Mouse (Mus musculus): ENCODE measurements around the gene Mesd. TPM values are rescaled to one million over a fixed set of nuclear protein-coding genes. Genes with fewer than 3 reads are reported as not detected.
A peak's percentile ranks its signal among the peaks of the same experiment; 100 is the strongest.

The Mesd gene
- polyA plus RNA-seq, 1 experiment from 2014 or later: 71.8 TPM

DNA sequence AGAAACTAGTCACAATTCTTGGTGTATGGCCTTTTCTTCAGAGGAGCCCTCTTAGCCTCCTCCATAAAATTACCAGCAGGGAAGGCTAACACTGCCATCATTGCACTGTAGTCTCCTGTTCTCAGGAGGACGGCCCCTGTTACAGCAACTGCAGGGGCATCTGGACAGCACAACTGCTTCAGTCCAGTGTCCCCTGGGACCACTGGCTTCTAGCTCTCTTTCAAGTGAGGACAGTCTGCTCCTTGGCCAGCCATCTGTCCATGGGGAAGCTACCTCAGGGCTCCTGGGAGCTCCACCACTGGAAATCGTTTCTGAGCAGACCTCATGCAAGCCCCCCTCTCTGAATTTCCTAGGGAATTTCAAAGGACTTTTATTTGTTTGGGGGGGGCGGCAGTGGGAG, 16.3 kb downstream of the Mesd start:
- Histone ChIP-seq H3K4me2 (no peak overlapping the region), H3K27ac (replicated peaks) (no peak overlapping the region), H3K9ac (no peak overlapping the region), H3K36me3 (peaks cover 58% of the 10 kb centered on the region), H3K9me3 (no peaks in the 10 kb centered on the region), H3K27me3 (no peaks in the 10 kb centered on the region), H3K4me1 (replicated peaks) (0 out of 2 replicates have a peak, but pooled peaks cover 3% of the 10 kb centered on the region), H3K4me3 (no peak overlapping the region)
- ATAC-seq (ENCODE audit: low read depth): no peak
- WGBS: 82% methylated on average over 3 of the region's 3 CpGs

DNA sequence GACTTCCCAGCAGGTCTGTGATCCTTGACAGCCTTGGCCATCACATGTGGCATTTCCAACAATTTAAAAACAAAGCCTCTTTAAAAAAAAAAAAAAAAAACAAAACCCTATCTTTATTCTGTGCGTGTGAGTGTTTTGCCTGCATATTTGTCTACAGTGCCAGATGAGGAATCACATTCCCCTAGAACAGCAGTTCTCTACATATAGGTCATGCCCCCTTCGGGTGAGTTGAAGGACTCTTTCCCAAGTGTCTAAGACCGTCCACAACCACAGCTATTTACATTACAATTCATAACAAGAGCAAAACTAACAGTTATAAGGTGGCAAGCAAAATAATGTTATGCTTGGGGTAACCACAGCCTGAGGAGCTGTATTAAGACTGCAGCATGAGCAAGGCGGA, 17.2 kb downstream of the Mesd start:
- H3K9me3 ChIP-seq: no peaks in the 10 kb centered on the region
- no peaks in the 10 kb centered on the region for H3K4me1 ChIP-seq (replicated peaks)
- H3K27ac ChIP-seq (replicated peaks): no peak overlapping the region
- WGBS: 87% methylated on average over 4 of the region's 4 CpGs
- no peak overlapping the region for H3K4me2 ChIP-seq
- no peak for ATAC-seq (ENCODE audit: low read depth)
- H3K9ac ChIP-seq: no peak overlapping the region
- peaks cover 50% of the 10 kb centered on the region for H3K36me3 ChIP-seq
- H3K27me3 ChIP-seq: no peaks in the 10 kb centered on the region
- no peak overlapping the region for H3K4me3 ChIP-seq

DNA sequence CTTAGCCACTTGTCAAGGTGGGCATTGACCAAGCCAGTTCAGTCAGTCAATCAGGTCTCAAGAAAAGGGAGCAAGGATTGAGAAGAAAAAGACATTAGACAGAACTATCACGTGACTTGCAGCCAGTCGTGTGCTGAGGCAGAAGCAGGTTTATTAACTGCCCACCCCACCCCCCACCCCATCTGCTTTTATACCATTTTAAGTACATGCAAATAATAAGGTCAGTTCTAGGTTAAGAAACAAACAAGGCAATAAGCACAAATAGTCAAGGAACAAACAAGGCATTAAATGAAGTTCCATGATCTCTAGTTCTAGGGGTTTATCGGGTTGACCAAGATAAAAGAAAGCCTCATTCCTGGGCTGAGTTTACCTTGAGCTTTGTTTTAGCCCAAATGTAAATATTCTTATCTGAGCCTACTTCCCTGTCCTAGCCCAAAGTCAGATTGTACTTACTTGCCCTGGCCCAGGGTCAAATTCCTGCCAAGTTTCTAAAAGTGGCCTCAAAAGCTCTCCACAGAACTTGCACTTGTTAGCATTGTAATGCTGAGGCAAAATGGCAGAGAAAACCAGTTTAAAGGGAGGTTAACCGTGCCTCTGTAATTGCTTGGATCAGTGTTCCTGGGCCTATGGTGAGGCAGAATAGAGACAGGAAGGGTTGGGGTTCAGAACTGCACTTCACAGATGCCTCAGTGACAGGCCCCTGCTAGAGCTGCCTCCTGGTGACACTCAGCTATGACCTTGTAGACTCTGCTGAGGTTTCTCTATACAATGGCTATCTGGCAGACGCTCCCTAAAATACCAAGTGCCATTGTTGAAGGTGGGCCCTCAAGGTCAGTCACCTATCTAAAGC, 18.3 kb downstream of the Mesd start:
- Histone ChIP-seq H3K4me3 (no peak overlapping the region), H3K4me1 (replicated peaks) (no peaks in the 10 kb centered on the region), H3K9me3 (no peaks in the 10 kb centered on the region), H3K27ac (replicated peaks) (no peak overlapping the region), H3K4me2 (no peak overlapping the region), H3K9ac (no peak overlapping the region), H3K27me3 (no peaks in the 10 kb centered on the region), H3K36me3 (peaks cover 42% of the 10 kb centered on the region)
- no peak for ATAC-seq (ENCODE audit: low read depth)
- WGBS: 77% methylated on average over 5 of the region's 5 CpGs

DNA sequence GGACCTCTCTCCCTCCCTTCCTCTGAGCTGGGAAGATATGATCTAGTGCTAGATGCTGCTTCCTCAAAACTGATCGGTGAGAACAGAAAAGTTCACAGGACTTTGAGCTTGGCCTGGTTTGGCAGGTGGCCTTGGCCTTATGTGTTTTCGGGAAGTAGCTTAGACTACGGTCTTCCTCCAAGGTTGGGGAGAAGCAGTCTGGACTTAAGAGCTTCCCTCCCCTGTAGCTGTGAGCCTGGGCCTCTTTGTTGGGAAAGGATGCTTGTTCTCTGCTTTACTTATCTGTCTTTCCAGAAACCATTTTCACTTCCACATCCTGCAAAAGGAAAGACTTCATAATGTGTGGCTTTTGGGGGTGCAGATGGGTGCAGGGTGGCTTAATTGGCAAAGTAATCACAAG, 20.6 kb downstream of the Mesd start:
- Histone ChIP-seq H3K36me3 (peaks cover 19% of the 10 kb centered on the region), H3K9me3 (no peaks in the 10 kb centered on the region), H3K4me1 (replicated peaks) (no peaks in the 10 kb centered on the region), H3K4me3 (no peak overlapping the region), H3K27me3 (no peaks in the 10 kb centered on the region), H3K4me2 (no peak overlapping the region), H3K27ac (replicated peaks) (no peak overlapping the region), H3K9ac (no peak overlapping the region)
- whole genome bisulfite sequencing: 92% methylated on average over 3 of the region's 3 CpGs
- ATAC-seq (ENCODE audit: low read depth): no peak

DNA sequence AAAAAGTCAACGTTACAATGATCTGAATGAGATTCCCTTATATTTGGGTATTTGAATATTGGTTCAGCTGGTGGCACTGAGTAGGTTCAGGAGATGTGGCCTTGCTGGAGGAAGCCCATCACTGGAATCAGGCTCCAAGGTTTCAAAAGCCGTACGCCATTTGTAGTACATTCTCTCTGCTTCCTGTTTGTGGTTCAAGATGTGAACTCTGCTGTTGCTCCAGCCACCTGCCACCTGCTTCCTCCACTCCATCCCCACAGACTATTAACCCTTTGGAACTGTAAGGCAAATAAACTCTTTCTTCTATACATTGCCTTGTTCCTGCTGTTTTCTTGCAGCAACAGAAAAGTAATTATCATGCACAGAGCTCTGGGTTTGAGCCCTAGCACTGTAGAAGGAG, 27.6 kb downstream of the Mesd start:
- ATAC-seq (ENCODE audit: low read depth): no peak
- Histone ChIP-seq H3K9ac (no peak overlapping the region), H3K4me2 (no peak overlapping the region), H3K4me1 (replicated peaks) (no peaks in the 10 kb centered on the region), H3K9me3 (no peaks in the 10 kb centered on the region), H3K36me3 (no peaks in the 10 kb centered on the region), H3K27me3 (no peaks in the 10 kb centered on the region), H3K27ac (replicated peaks) (no peak overlapping the region), H3K4me3 (no peak overlapping the region)
- WGBS: 73% methylated on average over 3 of the region's 3 CpGs

DNA sequence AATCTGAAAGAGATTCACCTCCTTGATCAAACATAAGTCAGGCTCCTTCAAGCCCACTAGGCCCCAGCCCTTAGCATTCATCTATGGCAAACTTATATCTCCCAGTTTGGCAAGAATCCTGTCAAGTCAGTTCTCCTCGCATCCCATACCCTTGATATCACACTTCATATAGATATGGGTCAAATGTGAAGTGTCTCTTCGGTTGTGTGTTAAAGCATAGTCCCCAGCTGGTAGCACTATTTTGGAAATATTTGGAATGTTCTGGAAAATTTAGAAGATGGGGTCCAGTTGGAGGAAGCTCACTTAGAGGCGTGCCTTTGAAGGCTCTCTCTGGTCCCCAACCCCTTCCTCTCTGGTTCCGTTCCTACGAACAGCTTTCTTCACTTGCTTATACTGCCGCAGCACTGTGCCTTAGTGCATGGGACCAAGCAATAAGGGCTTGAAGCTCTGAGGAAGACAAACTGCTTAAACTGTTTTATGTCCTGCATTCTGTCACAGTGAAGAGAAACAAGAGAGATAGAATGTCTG, 29.2 kb downstream of the Mesd start:
- Histone ChIP-seq H3K27me3 (no peaks in the 10 kb centered on the region), H3K36me3 (no peaks in the 10 kb centered on the region), H3K9ac (no peak overlapping the region), H3K4me3 (no peak overlapping the region), H3K9me3 (no peaks in the 10 kb centered on the region), H3K4me2 (no peak overlapping the region), H3K27ac (replicated peaks) (no peak overlapping the region), H3K4me1 (replicated peaks) (no peaks in the 10 kb centered on the region)
- 88% methylated on average over 6 of the region's 6 CpGs for WGBS
- ATAC-seq (ENCODE audit: low read depth): no peak

DNA sequence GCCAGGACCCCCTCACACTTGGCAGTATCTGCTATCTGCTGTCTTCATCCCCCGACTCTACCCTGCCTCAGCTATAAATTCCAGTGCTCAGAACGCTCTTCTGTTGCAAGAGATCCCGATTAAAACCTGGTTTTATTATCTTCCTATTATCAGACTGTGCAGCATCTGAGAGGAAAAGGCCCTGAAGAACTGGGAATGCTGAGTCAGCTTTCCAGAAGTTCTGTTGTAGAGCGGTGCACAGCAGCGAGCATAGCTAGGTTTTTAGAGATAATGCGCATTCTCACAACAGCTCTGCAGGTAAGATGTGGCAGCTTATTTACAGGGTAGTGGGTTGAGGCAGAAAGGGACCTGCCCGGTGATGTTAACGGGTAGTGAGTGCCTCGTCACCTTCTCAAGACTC, 29.7 kb downstream of the Mesd start:
- ATAC-seq (ENCODE audit: low read depth): no peak
- Histone ChIP-seq H3K27me3 (no peaks in the 10 kb centered on the region), H3K4me3 (no peak overlapping the region), H3K27ac (replicated peaks) (no peak overlapping the region), H3K4me2 (no peak overlapping the region), H3K36me3 (no peaks in the 10 kb centered on the region), H3K9ac (no peak overlapping the region), H3K4me1 (replicated peaks) (no peaks in the 10 kb centered on the region), H3K9me3 (no peaks in the 10 kb centered on the region)
- 78% methylated on average over 9 of the region's 9 CpGs for WGBS

DNA sequence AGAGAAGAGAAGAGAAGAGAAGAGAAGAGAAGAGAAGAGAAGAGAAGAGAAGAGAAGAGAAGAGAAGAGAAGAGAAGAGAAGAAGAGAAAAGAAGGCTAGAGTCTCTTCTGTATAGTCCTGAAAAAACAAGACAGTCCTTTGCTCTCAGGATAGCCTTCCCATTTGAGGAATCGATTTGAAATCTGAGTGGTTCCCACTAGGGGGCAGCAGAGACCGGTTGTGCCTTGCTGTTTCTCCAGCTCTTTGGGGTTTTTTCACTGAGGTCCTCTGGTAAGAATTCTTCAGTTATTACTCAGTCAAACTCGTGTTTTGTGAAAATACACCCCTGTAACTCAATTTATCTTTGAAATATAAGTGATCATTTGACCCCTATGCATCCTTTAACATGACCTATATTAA, 30.3 kb downstream of the Mesd start:
- 2% methylated on average over 3 of the region's 3 CpGs for WGBS
- no peak overlapping the region for H3K4me2 ChIP-seq
- no peak overlapping the region for H3K27ac ChIP-seq (replicated peaks)
- ATAC-seq (ENCODE audit: low read depth): peak; percentile 50; the same call in 1 of the 2 replicates
- no peaks in the 10 kb centered on the region for H3K36me3 ChIP-seq
- H3K9ac ChIP-seq: no peak overlapping the region
- H3K27me3 ChIP-seq: no peaks in the 10 kb centered on the region
- no peaks in the 10 kb centered on the region for H3K9me3 ChIP-seq
- no peak overlapping the region for H3K4me3 ChIP-seq
- no peaks in the 10 kb centered on the region for H3K4me1 ChIP-seq (replicated peaks)

DNA sequence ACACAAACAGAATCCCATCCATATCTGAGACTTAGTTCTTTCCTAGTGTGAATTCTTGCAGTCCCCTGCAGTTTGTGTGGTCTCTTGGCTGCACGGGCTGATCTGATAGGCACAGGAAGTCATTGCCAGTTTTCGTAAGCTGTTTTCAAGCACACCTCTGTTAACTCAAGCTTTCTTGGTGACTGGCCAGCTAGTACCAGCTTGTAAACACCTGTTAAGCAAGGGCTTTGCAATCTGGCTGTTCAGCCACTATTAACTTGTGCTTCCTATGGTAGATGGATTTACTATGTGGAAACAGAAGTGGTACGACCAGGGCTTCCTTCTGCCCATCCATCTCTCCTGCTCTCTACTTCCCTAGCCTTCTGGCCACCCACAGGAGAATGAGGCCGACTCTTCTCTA, 36.0 kb downstream of the Mesd start:
- Histone ChIP-seq H3K4me2 (no peak overlapping the region), H3K9ac (no peak overlapping the region), H3K27ac (replicated peaks) (no peak overlapping the region), H3K4me3 (no peak overlapping the region), H3K4me1 (replicated peaks) (no peaks in the 10 kb centered on the region), H3K27me3 (no peaks in the 10 kb centered on the region), H3K9me3 (no peaks in the 10 kb centered on the region), H3K36me3 (no peaks in the 10 kb centered on the region)
- 86% methylated on average over 4 of the region's 4 CpGs for WGBS
- ATAC-seq (ENCODE audit: low read depth): no peak

DNA sequence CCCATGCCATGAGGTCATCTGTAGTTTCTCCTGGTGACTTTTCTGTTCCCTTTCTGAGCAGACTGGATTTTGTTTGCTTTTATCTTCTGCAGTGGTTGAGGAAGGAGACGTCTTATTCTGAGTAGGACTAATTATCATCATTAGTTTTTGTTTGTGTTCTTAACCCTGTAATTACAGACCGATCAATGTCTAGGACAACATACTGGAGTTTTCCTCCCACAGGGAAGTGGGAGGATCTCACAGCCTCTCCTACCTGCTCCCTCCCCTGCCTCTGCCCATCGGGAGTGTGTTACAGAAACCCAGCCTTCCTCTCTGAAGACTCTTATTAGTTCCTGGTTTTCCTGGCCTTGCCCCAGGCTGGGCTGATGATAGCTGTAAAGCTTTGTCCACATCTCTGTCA, 37.4 kb downstream of the Mesd start:
- no peaks in the 10 kb centered on the region for H3K36me3 ChIP-seq
- H3K4me2 ChIP-seq: no peak overlapping the region
- WGBS: 56% methylated on average over 3 of the region's 3 CpGs
- no peak overlapping the region for H3K27ac ChIP-seq (replicated peaks)
- no peak overlapping the region for H3K4me3 ChIP-seq
- ATAC-seq (ENCODE audit: low read depth): no peak
- no peaks in the 10 kb centered on the region for H3K4me1 ChIP-seq (replicated peaks)
- H3K27me3 ChIP-seq: no peaks in the 10 kb centered on the region
- no peaks in the 10 kb centered on the region for H3K9me3 ChIP-seq
- no peak overlapping the region for H3K9ac ChIP-seq

DNA sequence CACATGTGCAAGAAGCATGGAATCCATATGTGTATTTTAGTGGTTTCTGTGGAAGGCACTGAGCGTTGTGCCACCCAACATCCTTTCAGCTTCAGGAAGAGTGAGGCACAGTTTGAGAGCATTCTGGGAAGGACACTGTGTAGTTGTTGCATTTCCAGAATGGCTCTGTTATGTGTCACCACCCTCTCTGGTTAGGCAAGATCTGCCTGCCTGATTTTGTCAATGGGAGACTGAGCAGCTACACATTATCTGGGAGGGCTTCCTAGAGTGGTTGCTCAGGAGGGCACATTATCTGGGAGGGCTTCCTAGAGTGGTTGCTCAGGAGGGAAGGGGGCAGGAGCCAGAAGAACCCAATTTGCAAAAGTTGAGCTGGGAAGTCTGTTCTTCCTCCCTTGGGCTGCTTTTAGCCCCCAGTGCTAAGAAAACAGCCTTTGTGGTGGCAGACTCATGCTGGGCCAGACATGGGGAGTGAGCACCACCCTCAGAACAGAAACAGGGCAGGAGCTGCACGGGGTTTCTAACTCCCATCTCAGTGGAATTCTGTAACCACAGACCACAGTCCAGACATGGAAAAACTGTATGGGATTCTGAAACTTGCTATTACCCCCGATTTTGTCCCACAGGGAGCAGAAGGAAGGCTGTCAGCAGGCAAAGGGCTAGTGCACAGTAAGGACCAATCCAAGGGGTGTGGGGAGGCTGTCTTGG, 54.9 kb downstream of the Mesd start:
- Histone ChIP-seq H3K9me3 (no peaks in the 10 kb centered on the region), H3K4me2 (no peak overlapping the region), H3K4me3 (no peak overlapping the region), H3K36me3 (no peaks in the 10 kb centered on the region), H3K4me1 (replicated peaks) (no peaks in the 10 kb centered on the region), H3K9ac (no peak overlapping the region), H3K27me3 (no peaks in the 10 kb centered on the region), H3K27ac (replicated peaks) (no peak overlapping the region)
- ATAC-seq (ENCODE audit: low read depth): no peak
- 68% methylated on average over 3 of the region's 3 CpGs for WGBS

DNA sequence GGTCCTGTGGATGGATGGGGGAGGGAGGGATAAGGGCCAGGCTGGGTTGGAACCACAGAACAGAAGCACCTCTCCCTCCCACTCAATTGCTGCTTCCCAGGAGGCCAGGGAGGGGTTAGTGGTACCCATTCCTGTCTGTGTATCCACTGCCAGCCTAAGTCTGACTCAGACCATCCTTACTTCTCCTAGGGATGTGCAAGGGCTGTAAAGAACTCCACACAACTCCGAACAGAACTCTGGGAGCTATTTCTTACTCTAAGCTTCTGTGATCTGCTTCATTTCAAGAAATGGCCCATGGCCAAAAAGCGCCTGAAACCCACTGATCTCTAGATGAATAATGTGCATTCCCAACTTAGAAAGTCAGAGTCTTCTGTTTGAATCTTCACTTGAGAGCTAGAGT, 55.9 kb downstream of the Mesd start:
- Histone ChIP-seq H3K36me3 (no peaks in the 10 kb centered on the region), H3K4me2 (no peak overlapping the region), H3K4me1 (replicated peaks) (no peaks in the 10 kb centered on the region), H3K4me3 (no peak overlapping the region), H3K27me3 (no peaks in the 10 kb centered on the region), H3K9ac (no peak overlapping the region), H3K27ac (replicated peaks) (no peak overlapping the region), H3K9me3 (no peaks in the 10 kb centered on the region)
- no peak for ATAC-seq (ENCODE audit: low read depth)
- 86% methylated on average over 2 of the region's 2 CpGs for WGBS
